Mouse (Mus musculus): ENCODE results near the gene Tmc3. TPM values are rescaled to one million over a fixed set of nuclear protein-coding genes. Genes with fewer than 3 reads are reported as not detected.

Tmc3 gene
- polyA plus RNA-seq, 1 experiment: 0.08 TPM

DNA sequence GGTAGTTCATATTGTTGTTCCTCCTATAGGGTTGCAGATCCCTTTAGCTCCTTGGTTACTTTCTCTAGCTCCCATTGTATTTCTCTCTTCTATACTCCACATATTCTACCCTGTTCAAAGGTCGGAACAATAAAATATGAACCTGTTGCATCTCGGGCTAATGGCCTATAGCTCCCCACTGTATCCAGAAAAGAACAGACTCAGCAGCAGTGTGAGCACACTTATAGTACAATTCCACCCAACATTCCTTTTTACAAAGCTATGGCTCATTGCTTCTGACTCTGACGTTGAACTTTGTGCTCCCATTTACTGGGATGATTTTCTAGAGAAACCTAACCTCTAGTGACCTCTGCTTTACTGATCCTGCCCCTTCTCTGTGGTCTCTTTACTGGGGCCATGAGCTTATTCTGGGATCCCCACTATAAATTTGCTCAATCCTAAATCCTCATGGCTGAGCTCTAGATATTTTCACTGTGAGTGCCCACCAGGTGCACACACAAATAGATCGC lies 81.4 kb downstream of the Tmc3 start:
- DNase-seq (ENCODE audit: extremely low spot score in 1 of 2, low spot score in 1 of 2): no peak

DNA sequence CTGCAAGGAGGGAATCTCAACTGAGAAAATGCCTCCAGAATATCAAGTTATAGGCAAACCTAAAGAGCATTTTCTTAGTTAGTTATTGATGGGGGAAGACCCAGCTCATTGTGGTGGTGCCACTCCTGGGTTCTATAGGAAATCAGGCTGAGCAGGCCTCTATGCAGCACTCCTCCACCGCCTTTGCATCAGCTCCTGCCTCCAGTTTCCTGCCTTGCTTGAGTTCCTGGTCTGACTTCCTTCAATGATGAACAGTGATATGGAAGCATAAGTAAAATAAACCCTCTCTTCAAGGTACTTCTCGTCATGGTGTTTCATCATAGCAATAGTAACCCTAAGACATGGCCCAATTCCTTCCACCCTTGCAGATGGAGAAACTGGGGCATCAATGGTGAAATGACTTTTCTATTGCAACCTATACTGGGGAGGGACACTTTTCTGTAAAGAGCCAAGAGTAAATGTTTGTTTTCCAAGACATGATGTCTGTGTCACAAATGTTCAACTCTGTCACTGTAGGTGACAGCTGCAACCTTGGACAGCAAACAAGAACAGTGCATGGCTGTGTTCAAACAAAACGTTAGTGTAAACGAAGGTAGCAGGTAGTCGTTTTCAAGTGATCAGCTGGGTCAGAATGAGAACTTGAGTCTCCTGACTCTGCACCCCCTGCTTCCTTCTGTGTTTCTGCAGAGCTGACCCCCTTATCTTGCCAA lies 83.4 kb downstream of the Tmc3 start:
- DNase-seq (ENCODE audit: extremely low spot score in 1 of 2, low spot score in 1 of 2): no peak

GRCm38 (mm10) chr7:83668724-83669123 lies 84.0 kb downstream of the Tmc3 start:
- DNase-seq (ENCODE audit: extremely low spot score in 1 of 2, low spot score in 1 of 2): peak in 1 of 2 experiments; percentile 81

GRCm38 (mm10) chr7:83671573-83671972 lies 86.8 kb downstream of the Tmc3 start:
- no peak for DNase-seq (ENCODE audit: extremely low spot score in 1 of 2, low spot score in 1 of 2)

Other genes starting within 250 kb of the Tmc3 start
- 13.2 and 13.9 TPM in 2 replicates for gene Stard5, start 47.0 kb downstream of the Tmc3 start, polyA plus RNA-seq (2012; rRNA removed)
- 1.5 and 2.0 TPM in 2 replicates for gene Il16, start 160.8 kb downstream of the Tmc3 start, polyA plus RNA-seq (2012; rRNA removed)
- 0.58 and 0.84 TPM in 2 replicates for gene Cfap161, start 210.0 kb downstream of the Tmc3 start, polyA plus RNA-seq (2012; rRNA removed)

All from frontal cortex, adult 2 months (tissue).